Mouse (Mus musculus) cerebellum, adult 18-20 months (tissue): Measurements from ENCODE around the gene Gm14408.
"Not testable (repeated sequence)": the region's sequence is repeated elsewhere in the genome, so short reads cannot be mapped to it uniquely, and the experiment has no call there.

Source experiments
- DNase-seq, 2 experiments: peaks; one replicate each; pipeline ENCODE4 v3.0.0; 2021

The Gm14408 gene

GRCm38 (mm10) chr2:176830840-176831239 is at the start of gene Gm14408:
Gene Gm14408, plus strand, starts transcription at chr2:176831140.
- DNase-seq, result not testable (repeated sequence)

GRCm38 (mm10) chr2:176798312-176798711 is 32.6 kb upstream of the Gm14408 start, which contains the start of gene Gm14295:
Gene Gm14295, plus strand, starts transcription at chr2:176798612.
- DNase-seq, result not testable (repeated sequence)

DNA sequence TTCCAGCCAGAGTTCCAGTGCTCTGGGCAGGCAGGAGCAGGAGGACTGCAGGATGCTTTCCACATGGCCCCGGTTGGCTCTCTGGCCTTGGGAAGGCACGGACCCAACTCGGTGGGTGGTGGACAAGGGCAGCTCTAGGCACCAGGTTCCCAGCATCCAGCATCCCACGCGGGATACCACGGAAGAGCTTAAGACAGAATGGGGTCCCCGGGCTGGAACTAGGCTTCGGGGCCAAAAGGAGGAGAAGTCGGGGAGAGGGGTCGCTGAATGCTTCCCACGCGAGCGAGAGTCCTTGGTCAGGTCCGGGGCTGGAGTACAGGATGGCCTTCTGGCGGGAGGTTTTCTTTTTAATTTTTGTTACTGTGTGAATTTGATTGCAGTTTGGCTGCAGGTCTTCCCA is 32.2 kb upstream of the Gm14408 start:
- peak in 1 of 2 experiments; percentile 0 for DNase-seq
